Mouse (Mus musculus): ENCODE data around the gene Zfp131. TPM values are rescaled to one million over a fixed set of nuclear protein-coding genes. Genes with fewer than 3 reads are reported as not detected.
"Not testable (repeated sequence)": the region's sequence is repeated elsewhere in the genome, so short reads cannot be mapped to it uniquely, and the experiment has no call there.

The Zfp131 gene
- 12.9 and 15.4 TPM in 2 replicates for polyA plus RNA-seq (2015; fragmentation: Nextera tagmentation; extraction: Ambion mirVana)

GRCm38 (mm10) chr13:119790761-119791579 lies at the start of gene Zfp131:
Gene Zfp131, minus strand, starts transcription at chr13:119790889.
- peak within 1 kb of the TSS; percentile 96 for H3K4me2 ChIP-seq (replicated peaks; ENCODE audit: low read depth)
- no peaks in the 10 kb centered on the region; the same call in 1 of the 2 replicates for H3K4me1 ChIP-seq (replicated peaks; ENCODE audit: control insufficient read depth, insufficient read depth, low read length)
- peak; percentile 98 for ATAC-seq
- H3K36me3 ChIP-seq (ENCODE audit: control insufficient read depth, insufficient read depth) = peaks cover 7% of the 10 kb centered on the region
- under 1% methylated on average over 59 of the region's 86 CpGs for WGBS
- no peaks in the 10 kb centered on the region for H3K27me3 ChIP-seq (replicated peaks; ENCODE audit: control insufficient read depth, insufficient read depth, low read length)
- TF ChIP-seq CTCF (IDR thresholded peaks at IDR 0.05; ENCODE audit: low read depth) = peak; percentile 17; the same call in 1 of the 2 replicates
- peak within 1 kb of the TSS; percentile 91 for H3K4me3 ChIP-seq (ENCODE audit: low read depth, low read length)
- peak within 1 kb of the TSS; percentile 93 for H3K9ac ChIP-seq (ENCODE audit: low read depth, low read length)
- H3K9me3 ChIP-seq (ENCODE audit: control insufficient read depth) = no peaks in the 10 kb centered on the region
- peak within 1 kb of the TSS; percentile 91 for H3K27ac ChIP-seq (ENCODE audit: low read depth, low read length)

GRCm38 (mm10) chr13:119839982-119840381 lies 49.3 kb upstream of the Zfp131 start:
- not testable (repeated sequence) for H3K4me1 ChIP-seq (replicated peaks; ENCODE audit: control insufficient read depth, insufficient read depth, low read length); H3K4me3 ChIP-seq (ENCODE audit: low read depth, low read length); H3K27ac ChIP-seq (ENCODE audit: low read depth, low read length)

GRCm38 (mm10) chr13:119837719-119838337 lies 47.1 kb upstream of the Zfp131 start:
- peak; percentile 42; the same call in 1 of the 2 replicates for ATAC-seq
- not testable (repeated sequence) for H3K9ac ChIP-seq (ENCODE audit: low read depth, low read length); H3K4me3 ChIP-seq (ENCODE audit: low read depth, low read length); H3K4me2 ChIP-seq (replicated peaks; ENCODE audit: low read depth); H3K36me3 ChIP-seq (ENCODE audit: control insufficient read depth, insufficient read depth); H3K4me1 ChIP-seq (replicated peaks; ENCODE audit: control insufficient read depth, insufficient read depth, low read length); H3K27me3 ChIP-seq (replicated peaks; ENCODE audit: control insufficient read depth, insufficient read depth, low read length); H3K27ac ChIP-seq (ENCODE audit: low read depth, low read length); H3K9me3 ChIP-seq (ENCODE audit: control insufficient read depth)
- TF ChIP-seq CTCF (IDR thresholded peaks at IDR 0.05; ENCODE audit: low read depth) = peak; percentile 57
- 7% methylated on average over 14 of the region's 23 CpGs for WGBS

More at GRCm38 (mm10) chr13:119839982-119840381, 49.3 kb upstream of the Zfp131 start:
- not testable (repeated sequence) for H3K36me3 ChIP-seq (ENCODE audit: control insufficient read depth, insufficient read depth); H3K4me2 ChIP-seq (replicated peaks; ENCODE audit: low read depth); H3K9me3 ChIP-seq (ENCODE audit: control insufficient read depth); H3K9ac ChIP-seq (ENCODE audit: low read depth, low read length); H3K27me3 ChIP-seq (replicated peaks; ENCODE audit: control insufficient read depth, insufficient read depth, low read length); ATAC-seq
- 21% methylated on average over 6 of the region's 6 CpGs for WGBS
- TF ChIP-seq CTCF (IDR thresholded peaks at IDR 0.05; ENCODE audit: low read depth) = peak; percentile 49

- not testable (repeated sequence) for H3K36me3 ChIP-seq (ENCODE audit: control insufficient read depth, insufficient read depth)
- WGBS = 11% methylated on average over 22 of the region's 23 CpGs
- H3K4me2 ChIP-seq (replicated peaks; ENCODE audit: low read depth) = peak overlapping the region; percentile 52
These were observed 45.7 kb upstream of the Zfp131 start for GRCm38 (mm10) chr13:119836324-119836811.

GRCm38 (mm10) chr13:119835320-119836056 lies 44.8 kb upstream of the Zfp131 start, which contains the start of gene D13Ertd608e:
Gene D13Ertd608e, plus strand, starts transcription at chr13:119836006.
- ATAC-seq = peak; percentile 46; the same call in 1 of the 2 replicates
- WGBS = 13% methylated on average over 18 of the region's 25 CpGs

More at GRCm38 (mm10) chr13:119836324-119836811, 45.7 kb upstream of the Zfp131 start:
- not testable (repeated sequence) for H3K27me3 ChIP-seq (replicated peaks; ENCODE audit: control insufficient read depth, insufficient read depth, low read length); H3K27ac ChIP-seq (ENCODE audit: low read depth, low read length); H3K9ac ChIP-seq (ENCODE audit: low read depth, low read length); H3K4me3 ChIP-seq (ENCODE audit: low read depth, low read length); H3K4me1 ChIP-seq (replicated peaks; ENCODE audit: control insufficient read depth, insufficient read depth, low read length); H3K9me3 ChIP-seq (ENCODE audit: control insufficient read depth)
- peak; percentile 55 for TF ChIP-seq CTCF (IDR thresholded peaks at IDR 0.05; ENCODE audit: low read depth)
- peak; percentile 73 for ATAC-seq

GRCm38 (mm10) chr13:119830116-119830515 lies 39.4 kb upstream of the Zfp131 start, which contains the start of gene AF067063:
Gene AF067063, minus strand, starts transcription at chr13:119830216.
- not testable (repeated sequence) for H3K4me3 ChIP-seq (ENCODE audit: low read depth, low read length); H3K4me1 ChIP-seq (replicated peaks; ENCODE audit: control insufficient read depth, insufficient read depth, low read length); H3K27ac ChIP-seq (ENCODE audit: low read depth, low read length); H3K36me3 ChIP-seq (ENCODE audit: control insufficient read depth, insufficient read depth); H3K4me2 ChIP-seq (replicated peaks; ENCODE audit: low read depth); H3K27me3 ChIP-seq (replicated peaks; ENCODE audit: control insufficient read depth, insufficient read depth, low read length); H3K9me3 ChIP-seq (ENCODE audit: control insufficient read depth); ATAC-seq; H3K9ac ChIP-seq (ENCODE audit: low read depth, low read length)

More at GRCm38 (mm10) chr13:119835320-119836056, 44.8 kb upstream of the Zfp131 start, which contains the start of gene D13Ertd608e:
- H3K4me2 ChIP-seq (replicated peaks; ENCODE audit: low read depth) = peak within 1 kb of the TSS; percentile 52
- H3K9ac ChIP-seq (ENCODE audit: low read depth, low read length); H3K9me3 ChIP-seq (ENCODE audit: control insufficient read depth); H3K27me3 ChIP-seq (replicated peaks; ENCODE audit: control insufficient read depth, insufficient read depth, low read length); H3K27ac ChIP-seq (ENCODE audit: low read depth, low read length); H3K4me3 ChIP-seq (ENCODE audit: low read depth, low read length); H3K36me3 ChIP-seq (ENCODE audit: control insufficient read depth, insufficient read depth); H3K4me1 ChIP-seq (replicated peaks; ENCODE audit: control insufficient read depth, insufficient read depth, low read length): not testable (repeated sequence)
- TF ChIP-seq CTCF (IDR thresholded peaks at IDR 0.05; ENCODE audit: low read depth) = peak; percentile 69

Data from intestine, postnatal 0 days (tissue).